Mouse (Mus musculus) brown adipose tissue, adult 24 weeks (tissue): Measurements from ENCODE around the gene Cct8. TPM values are rescaled to one million over a fixed set of nuclear protein-coding genes. Genes with fewer than 3 reads are reported as not detected.
"Not testable (repeated sequence)": the region's sequence is repeated elsewhere in the genome, so short reads cannot be mapped to it uniquely, and the experiment has no call there.

Experiments
- H3K27ac ChIP-seq: fragments of 200-500 bp; replicated peaks from 2 replicates; pipeline ENCODE4 v1.5.1; 2012; ENCODE audit warnings: low read depth, mild to moderate bottlenecking, low read length
- H3K4me1 ChIP-seq: fragments of 200-500 bp; 2 replicates; pipeline ENCODE4 v1.6.1; 2012; ENCODE audit warnings: low read length, mixed read lengths; ENCODE audit not compliant: control insufficient read depth, insufficient read depth, insufficient read length
- H3K4me3 ChIP-seq: fragments of 200-500 bp; 2 replicates; pipeline ENCODE4 v1.5.1; 2012; ENCODE audit warnings: low read depth, mild to moderate bottlenecking, low read length, moderate library complexity; ENCODE audit not compliant: insufficient read depth
- polyA plus RNA-seq: library from polyadenylated mRNA; stranded (reverse); fragments of >200 nt; gene quantifications from 2 replicates; pipeline ENCODE4 v1.2.4, GENCODE M21; 2012; ENCODE audit not compliant: missing spikeins, insufficient read depth, insufficient read length

Cct8 gene
- polyA plus RNA-seq, result 91.6 and 165 TPM in 2 replicates

DNA sequence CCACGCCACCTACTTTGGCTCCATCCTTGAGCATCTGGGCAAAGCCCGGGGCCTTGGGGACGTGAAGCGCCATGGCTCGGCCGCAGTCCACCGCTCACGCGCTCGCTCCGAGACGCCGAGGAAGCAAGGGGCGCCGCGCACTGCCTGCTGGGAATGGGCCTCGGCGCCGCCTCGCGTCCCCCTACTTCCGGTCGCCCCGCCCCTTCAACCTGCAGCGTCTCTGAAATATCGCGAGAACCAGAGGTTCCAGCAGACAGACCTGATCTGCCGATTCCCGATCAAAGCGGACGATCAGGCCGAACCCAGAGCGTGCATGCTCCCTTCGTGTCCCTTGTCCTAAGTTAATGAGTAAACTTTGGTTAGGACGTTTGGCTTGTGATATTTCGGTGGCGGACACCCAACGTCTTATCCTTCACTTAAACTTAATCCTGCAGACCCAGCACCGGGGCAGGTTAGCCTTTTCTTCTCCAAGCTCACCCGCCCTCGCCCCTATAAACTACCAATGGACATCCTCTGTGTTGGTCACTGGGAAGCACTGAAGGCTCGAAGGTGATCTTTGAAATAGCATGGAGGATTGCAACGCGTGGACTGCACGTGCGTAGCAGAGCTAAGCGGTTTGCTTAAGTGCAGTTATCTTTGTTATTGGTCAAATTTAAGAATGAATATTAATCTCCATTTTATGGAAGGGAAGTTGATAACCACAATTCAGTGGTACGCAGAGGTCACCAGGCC is at the start of gene Cct8:
Gene Cct8, minus strand, starts transcription at position 158 of the 732 bp plus-strand sequence.
- Histone ChIP-seq H3K27ac (peak within 1 kb of the TSS; percentile 84), H3K4me3 (peak within 1 kb of the TSS; percentile 91), H3K4me1 (peaks cover 4% of the 10 kb centered on the region; the same call in 1 of the 2 replicates)

DNA sequence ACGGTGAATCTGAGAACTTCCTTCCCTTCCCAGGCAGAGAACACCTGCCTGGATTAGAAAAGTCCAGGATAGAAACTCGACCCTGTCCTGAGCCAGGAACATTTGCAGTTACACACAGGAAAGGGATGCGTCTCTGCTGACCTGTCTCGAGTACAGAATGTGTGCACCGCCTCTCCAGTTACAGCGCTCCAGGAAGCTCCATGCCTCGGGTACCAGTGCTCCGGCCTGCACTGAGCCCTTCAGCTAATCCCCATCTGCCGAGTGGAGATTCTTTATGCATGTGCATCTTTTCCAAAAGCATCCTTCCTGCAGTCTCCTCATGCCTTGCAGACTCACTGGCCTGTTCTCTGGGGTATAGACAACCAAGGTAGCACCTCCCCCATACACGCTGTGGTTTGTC is 33.1 kb upstream of the Cct8 start:
- Histone ChIP-seq H3K4me3 (no peak overlapping the region), H3K4me1 (no peaks in the 10 kb centered on the region), H3K27ac (no peak overlapping the region)

DNA sequence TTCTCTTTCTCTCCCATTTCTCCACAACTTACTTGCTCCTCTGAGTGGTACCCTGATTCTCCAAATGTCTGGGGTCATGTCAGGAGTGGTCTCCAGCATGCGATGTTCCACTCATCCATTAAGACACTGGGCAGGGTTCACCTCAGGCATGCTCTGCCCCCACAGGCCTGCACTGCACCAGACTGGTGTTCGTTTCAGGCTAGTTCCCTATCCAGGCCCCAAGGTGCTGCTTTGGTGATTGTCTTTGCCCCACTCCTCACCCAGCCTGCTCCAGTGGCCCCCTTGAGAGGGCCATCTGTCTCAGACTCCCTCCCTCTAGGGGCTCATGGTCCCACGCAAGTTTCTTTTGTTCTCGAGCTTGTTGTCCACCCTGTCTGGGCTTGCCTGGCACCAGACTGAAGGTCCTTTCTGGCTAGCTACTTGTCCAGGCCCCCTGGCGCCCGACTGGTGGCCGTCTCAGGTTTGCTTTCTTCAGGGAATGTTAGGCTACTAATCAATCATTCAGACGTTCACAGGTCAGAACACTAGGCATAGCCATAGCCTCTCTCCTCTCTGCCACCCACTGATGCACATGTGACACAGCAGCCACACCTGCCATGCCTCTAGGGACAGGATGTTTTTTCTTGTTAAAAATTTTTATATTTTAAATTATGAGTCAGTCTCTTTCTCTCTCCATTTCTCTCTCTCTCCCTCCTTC is 32.0 kb upstream of the Cct8 start:
- Histone ChIP-seq H3K27ac (no peak overlapping the region), H3K4me3 (no peak overlapping the region), H3K4me1 (no peaks in the 10 kb centered on the region)

DNA sequence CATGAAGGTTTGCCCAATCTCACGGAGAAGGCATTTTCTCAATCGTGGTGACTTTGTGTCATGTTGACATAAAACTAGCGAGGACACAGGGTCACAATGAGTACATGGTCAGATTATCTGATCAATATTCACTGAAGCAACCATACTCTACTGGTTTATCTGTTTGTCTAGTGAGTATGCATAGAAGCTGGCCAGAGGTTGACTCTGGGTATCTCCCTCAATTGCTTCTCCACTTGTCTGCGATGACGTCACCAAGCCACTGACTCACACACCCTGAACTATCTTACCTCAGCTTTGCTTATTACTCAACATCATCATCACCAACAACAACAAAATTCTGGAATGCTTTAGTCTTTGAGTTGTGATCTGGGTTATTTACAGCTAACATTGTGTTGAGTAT is 28.6 kb upstream of the Cct8 start:
- Histone ChIP-seq H3K27ac (no peak overlapping the region), H3K4me3 (no peak overlapping the region), H3K4me1 (no peaks in the 10 kb centered on the region)

DNA sequence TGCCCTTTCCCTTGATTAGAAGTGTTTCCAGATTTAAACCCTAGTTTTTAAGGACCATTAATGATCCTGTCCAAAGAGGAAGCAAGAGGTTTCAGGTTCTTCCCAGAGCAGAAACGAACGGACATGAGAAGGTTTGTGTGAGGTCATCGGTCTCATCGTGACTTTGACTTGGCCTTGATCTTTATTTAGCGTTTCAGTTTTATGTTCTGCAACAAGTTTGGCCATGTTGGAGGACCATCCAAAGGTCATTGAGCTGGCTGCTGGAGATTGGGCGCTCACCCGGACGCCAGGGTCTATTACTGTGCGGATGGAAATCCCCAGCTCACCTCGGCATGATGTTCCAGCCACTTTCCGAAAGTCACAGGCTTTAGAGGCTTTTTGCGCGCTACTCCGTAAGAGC is 16.7 kb upstream of the Cct8 start:
- Histone ChIP-seq H3K4me1 (0 out of 2 replicates have a peak, but pooled peaks cover 2% of the 10 kb centered on the region), H3K4me3 (no peak overlapping the region), H3K27ac (no peak overlapping the region)

DNA sequence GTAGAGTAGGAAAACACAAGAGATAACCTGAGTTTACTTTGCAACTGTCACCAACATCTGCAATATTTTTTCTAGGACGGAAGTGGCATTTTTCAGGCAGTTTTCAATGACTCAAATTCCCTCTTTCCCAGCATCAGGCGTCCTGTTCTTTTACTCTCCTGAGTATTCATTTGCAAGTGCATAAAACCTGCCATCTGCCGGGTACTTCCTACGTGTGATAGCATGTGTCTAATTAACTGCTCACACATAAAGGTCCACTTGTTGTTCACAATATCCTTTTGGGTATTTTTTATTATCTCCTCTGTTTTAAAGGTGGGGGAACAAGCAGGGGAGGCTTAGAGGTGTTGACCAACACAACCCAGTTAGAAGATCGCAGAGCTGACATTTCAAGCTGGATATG is 16.0 kb upstream of the Cct8 start:
- Histone ChIP-seq H3K4me3 (no peak overlapping the region), H3K27ac (no peak overlapping the region), H3K4me1 (0 out of 2 replicates have a peak, but pooled peaks cover 2% of the 10 kb centered on the region)

DNA sequence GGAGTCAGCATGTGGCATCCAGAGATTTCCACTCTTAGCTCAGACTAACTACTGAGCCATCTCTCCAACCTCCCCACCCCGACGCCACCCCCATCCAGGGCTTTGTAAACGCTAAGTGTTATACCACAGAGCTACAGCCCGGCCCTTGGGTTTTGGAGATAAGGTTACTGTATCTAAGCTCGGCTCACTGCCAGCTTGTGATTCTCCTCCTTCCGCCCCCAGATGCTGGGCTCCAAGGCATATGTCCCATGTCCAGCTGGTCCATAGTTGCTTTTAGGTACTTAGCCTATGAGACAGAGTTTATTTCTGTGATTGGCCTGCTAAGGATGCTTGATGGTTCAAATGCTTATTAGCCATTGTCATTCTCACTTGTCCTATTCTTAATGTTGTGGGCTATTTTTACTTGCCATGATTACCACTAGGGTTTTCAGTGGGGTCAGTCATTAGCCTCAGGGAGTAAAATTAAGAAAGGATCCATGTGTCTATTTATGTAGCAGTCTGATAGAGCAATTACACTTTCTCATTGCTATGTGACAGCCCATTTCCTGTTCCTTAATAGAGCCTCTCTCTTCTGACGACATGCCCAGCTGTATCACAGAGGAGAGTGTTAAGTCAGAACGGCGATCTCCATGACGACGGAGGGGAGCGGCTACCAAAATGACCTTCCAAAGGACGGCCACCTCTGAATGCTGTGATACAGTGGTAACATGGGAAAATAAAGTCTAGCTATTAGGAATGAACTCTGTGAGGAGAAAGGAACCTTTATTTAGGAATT is 5.8 kb upstream of the Cct8 start:
- no peak overlapping the region for H3K4me3 ChIP-seq
- H3K27ac ChIP-seq, result peak overlapping the region; percentile 58
- H3K4me1 ChIP-seq, result peaks cover 3% of the 10 kb centered on the region

DNA sequence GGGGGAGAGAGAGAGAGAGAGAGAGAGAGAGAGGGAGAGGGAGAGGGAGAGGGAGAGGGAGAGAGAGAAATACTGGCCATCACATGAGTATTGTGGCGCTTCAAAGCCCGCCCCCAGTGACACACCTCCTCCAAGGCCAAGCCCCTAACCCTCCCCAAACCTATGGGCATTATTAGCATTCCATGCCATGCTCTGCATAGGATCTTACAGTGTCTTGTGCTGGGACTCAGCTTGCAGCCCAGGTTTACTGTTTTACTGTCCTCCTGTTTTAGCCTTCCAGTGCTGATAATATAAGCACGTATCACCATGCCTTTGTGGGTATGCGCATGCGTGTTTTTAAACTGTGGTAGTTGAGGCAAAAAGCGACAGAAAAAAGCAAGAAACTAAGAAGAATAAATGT is 3.9 kb upstream of the Cct8 start:
- H3K4me3 ChIP-seq, result no peak overlapping the region
- H3K27ac ChIP-seq, result no peak overlapping the region
- H3K4me1 ChIP-seq, result peaks cover 3% of the 10 kb centered on the region

DNA sequence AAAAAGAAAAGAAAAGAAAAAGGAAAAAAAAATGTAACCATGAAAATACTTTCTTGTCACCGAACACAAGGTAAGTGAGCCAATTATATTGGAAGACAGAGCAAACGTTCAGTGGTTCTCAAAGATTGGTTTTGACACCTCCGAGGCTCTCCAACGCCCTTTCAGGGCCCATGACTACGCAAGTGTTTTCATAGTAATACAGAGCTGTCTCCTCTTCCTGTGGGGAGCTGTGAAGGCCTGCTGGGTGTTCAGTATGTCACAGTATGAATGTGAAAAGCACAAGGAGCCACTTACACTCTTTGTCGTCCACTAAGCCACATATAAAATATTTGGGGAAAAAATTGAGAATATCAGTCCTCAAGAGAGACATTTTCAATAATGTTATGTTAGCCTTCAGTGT is 1.5 kb upstream of the Cct8 start:
- no peak overlapping the region for H3K27ac ChIP-seq
- H3K4me3 ChIP-seq, result no peak overlapping the region
- peaks cover 7% of the 10 kb centered on the region for H3K4me1 ChIP-seq

DNA sequence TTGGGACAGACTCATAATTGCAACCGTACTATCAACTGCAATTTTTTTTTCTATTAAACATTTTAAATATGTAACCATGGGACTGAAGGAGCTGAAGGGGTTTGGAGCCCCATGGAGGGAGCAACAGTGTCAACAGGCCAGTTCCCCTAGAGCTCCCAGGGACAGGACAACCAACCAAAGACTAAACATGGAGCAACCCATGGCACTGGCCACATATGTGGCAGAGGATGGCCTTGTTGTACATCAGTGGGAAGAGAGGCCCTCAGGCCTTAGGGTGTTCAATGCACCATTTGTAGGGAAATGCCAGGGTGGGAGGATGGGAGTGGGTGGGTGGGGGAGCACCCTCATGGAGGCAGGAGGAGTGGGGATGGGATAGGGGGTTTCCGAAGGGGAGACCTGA is 1.1 kb upstream of the Cct8 start:
- peaks cover 7% of the 10 kb centered on the region for H3K4me1 ChIP-seq
- H3K4me3 ChIP-seq, result no peak overlapping the region
- H3K27ac ChIP-seq, result no peak overlapping the region

DNA sequence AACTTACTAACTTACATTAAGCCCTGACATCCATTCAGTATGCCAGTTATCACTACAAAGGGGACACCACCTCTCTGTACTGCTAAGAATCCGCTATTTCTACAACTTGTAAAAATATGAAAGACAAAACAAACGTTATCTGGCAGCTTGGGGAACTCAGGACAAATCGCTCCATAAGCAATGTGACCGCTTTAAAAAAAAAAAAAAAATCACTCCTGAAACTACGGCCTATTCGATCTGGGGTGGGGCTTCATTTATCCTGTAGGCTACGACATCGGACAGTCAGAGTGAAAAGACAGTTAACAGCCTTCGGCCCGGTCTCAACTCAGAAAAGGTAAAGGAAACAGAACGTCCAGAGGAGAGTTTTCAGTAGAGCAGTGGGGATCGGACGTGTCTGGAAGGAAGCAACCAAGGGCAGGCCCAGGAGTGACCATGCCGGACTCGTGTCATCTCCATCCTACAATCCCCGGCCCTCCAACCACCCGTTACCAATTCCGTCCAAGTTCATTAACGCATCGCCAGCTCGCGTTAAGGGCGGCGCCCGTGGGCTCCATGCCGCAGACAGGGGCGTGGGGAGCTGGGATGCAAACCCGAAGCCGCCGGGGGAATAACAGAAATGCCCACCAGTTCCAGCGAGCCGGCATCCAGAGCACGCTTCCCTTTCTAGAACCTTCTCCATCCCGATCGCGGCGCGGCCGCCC is 568 bp downstream of the Cct8 start:
- Histone ChIP-seq H3K4me1 (peaks cover 4% of the 10 kb centered on the region; the same call in 1 of the 2 replicates), H3K27ac (peak overlapping the region; percentile 84), H3K4me3 (peak overlapping the region; percentile 91)

DNA sequence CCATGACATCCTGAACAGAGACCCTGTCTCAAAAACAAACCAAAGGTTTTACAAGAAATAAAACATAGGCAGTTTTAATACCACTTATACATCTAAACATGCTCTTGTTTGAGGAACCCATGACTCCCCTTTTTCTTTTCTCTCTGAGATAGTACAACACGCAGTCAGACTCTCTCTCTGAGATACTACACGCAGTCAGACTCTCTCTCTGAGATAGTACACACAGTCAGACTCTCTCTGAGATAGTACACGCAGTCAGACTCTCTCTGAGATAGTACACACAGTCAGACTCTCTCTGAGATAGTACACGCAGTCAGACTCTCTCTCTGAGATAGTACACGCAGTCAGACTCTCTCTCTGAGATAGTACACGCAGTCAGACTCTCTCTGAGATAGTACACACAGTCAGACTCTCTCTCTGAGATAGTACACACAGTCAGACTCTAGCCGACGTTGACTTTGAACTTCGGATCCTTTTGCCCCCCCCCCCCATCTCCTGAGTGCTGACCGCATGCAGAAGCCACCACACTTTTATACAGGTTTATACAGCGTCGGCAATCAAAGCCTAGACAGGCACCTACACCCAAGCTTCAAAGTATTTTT is 3.4 kb downstream of the Cct8 start:
- H3K4me3 ChIP-seq, H3K4me1 ChIP-seq, H3K27ac ChIP-seq: not testable (repeated sequence)

DNA sequence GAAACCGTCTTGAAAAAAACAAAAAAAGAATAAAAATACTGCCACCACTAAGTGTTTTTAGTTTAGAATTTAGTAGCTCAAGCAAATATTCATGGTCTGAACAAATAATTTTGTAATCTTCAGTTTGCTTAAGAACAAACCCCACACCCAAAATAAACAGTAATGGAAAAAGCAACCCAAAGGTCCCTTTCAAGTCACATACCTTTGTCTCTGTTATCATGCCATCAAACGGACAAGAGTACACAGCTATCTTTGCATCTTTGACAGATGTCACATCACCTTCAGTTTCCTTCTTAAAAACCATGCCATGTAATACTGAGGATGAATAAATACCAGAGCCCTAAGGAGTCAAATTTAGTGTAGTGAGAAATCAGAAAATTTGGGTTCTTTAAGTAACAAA is 7.1 kb downstream of the Cct8 start:
- H3K27ac ChIP-seq, result no peak overlapping the region
- H3K4me1 ChIP-seq, result no peaks in the 10 kb centered on the region
- no peak overlapping the region for H3K4me3 ChIP-seq

DNA sequence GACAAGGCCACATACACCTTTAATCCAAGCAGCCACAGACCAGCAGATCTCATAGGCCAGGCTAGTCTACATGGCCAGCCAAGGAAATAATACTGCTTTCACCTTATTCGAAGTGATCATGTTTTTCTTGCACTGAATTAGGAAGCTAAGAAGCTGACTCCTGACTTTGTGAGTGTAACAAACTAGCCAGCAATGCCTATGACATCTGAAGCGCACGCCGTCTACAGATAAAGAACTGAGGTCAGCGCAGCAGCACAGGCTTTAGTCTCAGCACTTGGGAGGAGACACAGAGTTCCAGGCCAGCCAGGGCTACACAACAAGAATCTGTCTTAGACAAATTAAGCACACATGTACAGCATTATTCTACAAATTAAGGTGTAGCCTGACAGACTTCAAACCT is 8.9 kb downstream of the Cct8 start:
- H3K4me3 ChIP-seq, result no peak overlapping the region
- H3K27ac ChIP-seq, result no peak overlapping the region
- no peaks in the 10 kb centered on the region for H3K4me1 ChIP-seq
